Comparison of ENCODE assay signal across 24 mouse cellular contexts in genomic region chr8:64712499-64712898, GRCm38 (mm10). TPM values are rescaled to one million over a fixed set of nuclear protein-coding genes. Genes with fewer than 3 reads are reported as not detected.
DNase-seq lines count a peak whose midpoint lies in the region; ATAC-seq and TF ChIP-seq lines count a peak whose summit lies in the region.
"Had no signal": no experiment of that assay in that cellular context is flagged by ENCODE, and none has a peak within 500 bp of the region (broad histone marks: within the 10 kb centered on the region; RNA-seq: fewer than 3 reads in every experiment).

No protein-coding gene starts in this region.

- TF ChIP-seq POLR2A in liver, adult 2 months (IDR thresholded peaks at IDR 0.05; ENCODE audit: extremely low read depth, insufficient read depth, low read length), result no peak

- H3K4me2 ChIP-seq in liver, embryonic 12.5 days, result no peak overlapping the region
- H3K4me2 ChIP-seq: embryonic facial prominence, embryonic 12.5 days; forebrain, embryonic 13.5 days; forebrain, embryonic 15.5 days had no signal

- H3K4me1 ChIP-seq in liver, adult 2 months (ENCODE audit: control insufficient read depth, insufficient read depth, low read length), result peaks cover 4% of the 10 kb centered on the region
- H3K4me1 ChIP-seq in liver, embryonic 12.5 days, result no peaks in the 10 kb centered on the region
- H3K4me1 ChIP-seq: embryonic facial prominence, embryonic 10.5 days; embryonic facial prominence, embryonic 12.5 days; forebrain, embryonic 13.5 days; forebrain, embryonic 15.5 days had no signal

- no peak for TF ChIP-seq CTCF in liver, adult 2 months (IDR thresholded peaks at IDR 0.05; ENCODE audit: low read depth, low read length)

- H3K4me3 ChIP-seq in liver, adult 2 months (ENCODE audit: insufficient read depth, low read depth, low read length), result no peak overlapping the region
- no peak overlapping the region for H3K4me3 ChIP-seq in liver, embryonic 12.5 days
- H3K4me3 ChIP-seq: embryonic facial prominence, embryonic 10.5 days; embryonic facial prominence, embryonic 12.5 days; forebrain, embryonic 13.5 days; forebrain, embryonic 15.5 days had no signal

- no peak overlapping the region for H3K9ac ChIP-seq in liver, adult 2 months (ENCODE audit: low read depth, low read length)
- no peak overlapping the region for H3K9ac ChIP-seq in liver, embryonic 12.5 days
- H3K9ac ChIP-seq: embryonic facial prominence, embryonic 12.5 days; forebrain, embryonic 13.5 days; forebrain, embryonic 15.5 days; forebrain, postnatal 0 days had no signal

- ATAC-seq in liver, embryonic 12.5 days, result no peak
- ATAC-seq: activated CD4-positive, CD25-positive, alpha-beta regulatory T cell, adult 4 months; CD4-positive, CD25-positive, alpha-beta regulatory T cell, adult 4 months; forebrain, embryonic 13.5 days; forebrain, embryonic 15.5 days; forebrain, postnatal 0 days; Patski had no signal

- peaks cover 9% of the 10 kb centered on the region for H3K36me3 ChIP-seq in liver, adult 2 months (ENCODE audit: control insufficient read depth, insufficient read depth, low read length)
- peaks cover 10% of the 10 kb centered on the region for H3K36me3 ChIP-seq in liver, embryonic 12.5 days

- H3K9me3 ChIP-seq in liver, embryonic 12.5 days (replicated peaks), result no peaks in the 10 kb centered on the region
- H3K9me3 ChIP-seq: embryonic facial prominence, embryonic 10.5 days; embryonic facial prominence, embryonic 12.5 days; forebrain, embryonic 13.5 days; forebrain, embryonic 15.5 days; G1E had no signal

- H3K79me2 ChIP-seq in liver, adult 2 months (ENCODE audit: control insufficient read depth, insufficient read depth, low read length), result no peaks in the 10 kb centered on the region

- peak; percentile 50 for DNase-seq in adrenal gland, adult 2 months
- no peak for DNase-seq in adrenal gland, postnatal 4 days (ENCODE audit: low spot score in 2 of 2)
- DNase-seq in liver, adult 2 months (ENCODE audit: extremely low read depth, low read depth, low spot score), result peak; percentile 74
- DNase-seq in embryo, embryonic 11 days, result no peak
- DNase-seq: adrenal gland, postnatal 10 days; adrenal gland, postnatal 25 days; B cell, adult 2 months; cerebellum, adult 11-12 months; cerebellum, adult 2 months; cerebellum, adult 9-10 months; cerebellum, postnatal 10 days; cerebellum, postnatal 36 days; forebrain, postnatal 0 days had no signal

- no peak overlapping the region for H3K27ac ChIP-seq in liver, adult 2 months (replicated peaks; ENCODE audit: insufficient read depth, low read depth, low read length)
- H3K27ac ChIP-seq in liver, embryonic 12.5 days, result no peak overlapping the region
- H3K27ac ChIP-seq: embryonic facial prominence, embryonic 10.5 days; embryonic facial prominence, embryonic 12.5 days; forebrain, embryonic 13.5 days; forebrain, embryonic 15.5 days had no signal

- no peaks in the 10 kb centered on the region for H3K27me3 ChIP-seq in liver, adult 2 months (ENCODE audit: control insufficient read depth, insufficient read depth, low read length)
- no peaks in the 10 kb centered on the region for H3K27me3 ChIP-seq in liver, embryonic 12.5 days (replicated peaks)
- H3K27me3 ChIP-seq: CH12.LX; embryonic facial prominence, embryonic 12.5 days; forebrain, embryonic 13.5 days; forebrain, embryonic 15.5 days; Patski had no signal

- WGBS in liver, adult 2 months, result 56% methylated on average over 7 of the region's 7 CpGs
- WGBS in liver, embryonic 12.5 days (ENCODE audit: insufficient replicate concordance), result 76% methylated on average over 7 of the region's 7 CpGs

RNA-seq across cellular contexts. Expression of gene Cpe, which starts 19.6 kb away (rescaled TPM):
- 1,000 to 10,000 TPM in 1 of 2 experiments, 100 to 1,000 TPM in 1; 895 to 1,063 TPM for total RNA-seq in adrenal gland, adult 2 months (2021)
- polyA plus RNA-seq in adrenal gland, adult 2 months (2012; rRNA removed), result 299 and 315 TPM in 2 replicates
- 100 to 1,000 TPM; 515 to 519 TPM for total RNA-seq in adrenal gland, postnatal 4 days (2021)
- 1.0 and 1.7 TPM in 2 replicates for total RNA-seq in liver, adult 2 months (2014; rRNA removed)
- 0.25 and 0.28 TPM in 2 replicates for polyA plus RNA-seq in liver, adult 2 months (2012; rRNA removed)
- polyA plus RNA-seq in liver, embryonic 12.5 days (2016; fragmentation: Nextera tagmentation; extraction: Ambion mirVana), result 6.3 and 6.7 TPM in 2 replicates
- total RNA-seq: common myeloid progenitor, adult 5-6 weeks had no signal
- polyA plus RNA-seq: G1E had no signal

RNA-seq across cellular contexts. Expression of gene Msmo1, which starts 21.1 kb away (rescaled TPM):
- total RNA-seq in adrenal gland, adult 2 months (2021), result 100 to 1,000 TPM; 213 to 344 TPM
- 19.4 and 34.0 TPM in 2 replicates for polyA plus RNA-seq in adrenal gland, adult 2 months (2012; rRNA removed)
- total RNA-seq in adrenal gland, postnatal 4 days (2021), result 10 to 100 TPM; 44.3 to 46.1 TPM
- total RNA-seq in liver, adult 2 months (2014; rRNA removed), result 262 and 352 TPM in 2 replicates
- 84.3 and 87.0 TPM in 2 replicates for polyA plus RNA-seq in liver, adult 2 months (2012; rRNA removed)
- 122 and 135 TPM in 2 replicates for polyA plus RNA-seq in liver, embryonic 12.5 days (2016; fragmentation: Nextera tagmentation; extraction: Ambion mirVana)

Comparison
In these comparisons a context has a peak if more than half of its experiments do, and no peak if none do; other contexts are left out.
1. DNase-seq: peak in adrenal gland, adult 2 months (single experiment) and liver, adult 2 months (single experiment); none in adrenal gland, postnatal 4 days (0 of 2) and embryo, embryonic 11 days (single experiment).
2. RNA of gene Cpe, which starts 19.6 kb away (total RNA-seq): 895 to 1,063 TPM in adrenal gland, adult 2 months and 515 to 519 TPM in adrenal gland, postnatal 4 days; 1.0 to 1.7 TPM in liver, adult 2 months; every median in the first group is over 100 times any median in the second.